Mouse (Mus musculus) T-helper 1 cell (primary cell): ENCODE measurements around the gene Ptpn3.

Experiments
- in situ Hi-C: fragments of 300-600 bp; cut with MboI, MseI; formaldehyde crosslinking; loops from one replicate; pipeline ENCODE4 v1.15.1; 2025; ENCODE audit warnings: high pct_unique_total_duplicates

Ptpn3 gene

DNA sequence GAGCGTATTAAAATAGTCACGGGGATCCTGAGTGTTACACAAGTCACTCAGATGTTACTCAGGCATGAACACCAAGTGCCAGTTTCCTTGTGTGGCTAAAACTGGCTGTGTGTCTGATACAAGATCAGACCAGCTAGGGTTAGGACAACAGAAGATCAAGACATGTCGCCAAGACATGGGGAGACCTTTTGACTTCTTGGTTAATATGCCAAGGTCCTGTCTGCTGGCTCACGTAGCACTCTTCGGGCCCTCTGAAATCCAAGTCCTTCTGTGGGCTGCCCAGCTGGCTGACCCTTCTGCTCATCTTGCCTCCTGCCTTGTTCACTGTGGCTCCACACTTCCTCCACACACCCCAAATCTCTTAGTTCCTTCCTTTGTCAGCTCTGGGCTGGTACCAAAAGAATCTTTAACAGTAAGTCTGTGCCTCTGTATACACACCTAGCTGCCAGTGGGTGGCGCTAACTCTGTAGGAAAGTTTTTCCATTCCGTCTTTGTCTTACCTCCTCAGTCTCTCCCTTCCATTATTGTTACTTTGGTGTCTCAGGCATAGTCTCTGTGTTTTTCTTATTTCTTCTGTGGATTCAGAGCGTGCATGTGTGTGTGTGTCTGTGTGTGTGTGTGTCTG, 38.5 kb downstream of the Ptpn3 start:
- in situ Hi-C loops, result no loop called here

DNA sequence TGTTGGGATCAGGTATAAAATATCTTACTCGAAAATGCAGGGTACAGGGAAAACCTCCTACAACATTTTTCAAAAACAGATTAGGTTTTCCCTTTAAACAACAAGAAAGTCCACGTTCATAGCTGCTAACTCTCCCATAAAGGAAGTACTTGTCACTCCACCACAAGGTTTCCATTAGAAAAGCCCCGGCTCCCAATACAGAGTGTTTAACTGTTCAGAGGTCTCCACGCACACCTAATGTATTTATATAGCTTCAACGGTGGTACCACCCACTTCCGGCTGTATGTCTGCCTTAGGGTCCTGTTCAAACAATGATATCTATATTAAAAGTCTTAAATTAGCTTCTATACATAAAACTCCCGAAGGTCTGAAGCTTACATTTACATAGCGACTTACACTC, 39.2 kb downstream of the Ptpn3 start:
- in situ Hi-C loops, result no loop called here

DNA sequence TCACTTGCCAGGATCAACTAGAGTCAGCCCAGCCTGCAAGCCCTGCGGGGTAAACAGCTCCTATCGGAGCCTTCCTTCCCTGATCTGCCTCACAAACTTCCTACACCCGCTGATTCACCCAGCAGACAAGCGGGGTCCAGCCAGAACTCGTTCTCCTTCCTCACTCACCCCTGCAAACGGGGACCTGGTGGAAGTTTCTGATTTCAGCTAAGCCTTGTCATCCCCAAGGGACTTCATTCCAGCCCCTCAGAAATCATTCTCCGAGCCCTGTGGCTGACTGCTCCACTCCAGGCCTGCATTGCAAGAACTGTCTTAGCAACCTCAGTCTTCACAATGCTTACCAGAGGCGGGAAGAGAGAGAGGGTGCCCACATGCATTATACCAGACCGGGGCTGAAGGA, 39.8 kb downstream of the Ptpn3 start:
- in situ Hi-C loops, result no loop called here

DNA sequence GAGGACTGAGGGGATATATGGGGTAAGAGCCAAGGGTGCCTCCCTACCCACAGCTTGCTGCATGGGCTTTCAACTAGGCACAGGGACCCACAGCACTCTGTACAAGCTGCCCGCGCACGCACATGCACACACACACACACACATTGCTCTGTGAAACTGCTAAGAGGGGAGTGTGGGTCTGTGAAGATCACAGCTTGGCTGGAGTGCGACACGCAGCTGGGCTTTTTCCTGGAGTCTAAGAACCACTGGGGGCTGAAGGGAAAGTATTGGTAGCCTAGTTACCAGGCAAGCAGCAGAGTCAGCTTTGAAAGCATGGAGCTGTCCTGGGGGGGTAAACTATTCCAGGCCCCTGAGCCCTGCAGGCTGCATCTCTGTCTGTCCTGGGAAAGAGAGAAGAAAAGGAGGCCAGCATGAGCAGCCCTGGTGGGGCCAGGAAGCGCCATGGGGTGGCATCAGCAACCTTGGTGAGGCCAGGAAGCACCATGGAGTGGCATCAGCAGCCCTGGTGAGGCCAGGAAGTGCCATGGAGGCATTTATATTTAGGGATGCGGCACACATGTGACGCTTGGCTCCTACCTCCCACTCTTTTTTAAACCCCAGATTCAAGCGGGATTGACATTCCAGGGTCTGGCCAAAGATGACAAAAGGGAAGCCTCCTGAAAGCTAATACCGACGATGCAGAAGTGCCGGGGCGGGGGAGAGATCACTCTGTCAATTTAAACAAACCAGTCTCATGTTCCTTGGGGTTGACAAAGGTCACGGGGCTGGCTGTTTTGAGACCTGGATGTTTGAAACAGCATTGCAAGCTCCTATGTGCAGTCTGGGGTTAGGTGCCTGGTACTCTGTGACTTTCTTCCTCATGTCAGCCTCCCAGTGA, 43.2 kb downstream of the Ptpn3 start:
- in situ Hi-C loops, result no loop called here

DNA sequence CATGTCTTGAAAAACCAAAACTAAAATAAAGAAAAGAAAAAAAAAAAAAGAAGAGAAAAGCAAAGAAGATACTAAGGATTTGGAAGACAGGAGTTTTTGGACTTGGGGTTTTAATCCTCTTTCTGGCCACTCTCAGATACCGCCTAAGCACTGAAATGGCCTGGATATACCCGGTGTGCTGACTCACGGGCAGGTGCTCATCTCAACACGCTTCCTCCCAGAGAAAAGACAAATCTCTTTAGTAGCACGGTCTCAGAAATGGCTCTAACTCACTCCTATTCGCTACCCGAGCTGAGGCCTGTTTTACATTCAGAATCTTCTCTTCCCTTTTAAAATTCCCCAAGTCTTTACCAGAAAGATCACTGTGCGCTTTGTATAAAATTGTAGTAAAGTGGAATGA, 44.2 kb downstream of the Ptpn3 start:
- in situ Hi-C loops, result no loop called here

DNA sequence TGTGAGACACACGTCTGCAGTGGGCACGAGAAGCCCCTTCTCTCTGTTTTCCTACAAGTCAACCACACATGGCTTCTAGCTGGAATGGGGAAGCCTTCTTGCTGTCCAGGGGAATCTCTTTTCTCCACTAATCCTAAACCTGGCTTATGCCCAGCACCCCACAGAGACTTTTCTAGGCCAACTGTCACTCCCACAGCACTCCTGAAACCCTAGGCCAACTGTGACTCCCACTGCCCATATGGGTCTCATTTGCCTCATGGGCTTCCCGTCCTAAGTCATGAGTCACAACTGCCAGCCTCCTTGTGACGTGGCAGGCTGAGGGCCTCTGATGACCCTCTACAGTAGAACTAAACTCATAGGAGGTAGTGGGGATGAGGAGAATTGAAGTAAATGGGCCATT, 44.9 kb downstream of the Ptpn3 start:
- in situ Hi-C loops, result no loop called here

DNA sequence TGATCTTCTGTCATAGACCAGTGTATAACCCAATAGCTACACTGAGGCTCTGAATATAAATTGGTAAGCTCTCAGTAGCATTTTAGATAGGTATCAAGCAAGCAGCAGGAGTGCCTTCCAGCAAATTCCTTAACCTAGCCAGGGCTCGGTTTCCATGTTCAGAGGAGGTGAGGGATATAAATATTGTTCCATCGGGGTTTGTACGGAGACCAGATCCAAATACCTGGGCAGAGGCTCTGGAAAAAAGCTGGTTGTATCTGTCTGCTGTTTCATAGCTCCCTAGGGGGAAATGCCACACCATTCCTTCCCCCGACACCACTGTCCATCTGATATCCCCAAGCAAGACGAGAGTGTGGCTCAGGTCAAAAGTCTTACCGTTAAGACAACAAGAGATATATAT, 47.2 kb downstream of the Ptpn3 start:
- in situ Hi-C loops, result no loop called here

DNA sequence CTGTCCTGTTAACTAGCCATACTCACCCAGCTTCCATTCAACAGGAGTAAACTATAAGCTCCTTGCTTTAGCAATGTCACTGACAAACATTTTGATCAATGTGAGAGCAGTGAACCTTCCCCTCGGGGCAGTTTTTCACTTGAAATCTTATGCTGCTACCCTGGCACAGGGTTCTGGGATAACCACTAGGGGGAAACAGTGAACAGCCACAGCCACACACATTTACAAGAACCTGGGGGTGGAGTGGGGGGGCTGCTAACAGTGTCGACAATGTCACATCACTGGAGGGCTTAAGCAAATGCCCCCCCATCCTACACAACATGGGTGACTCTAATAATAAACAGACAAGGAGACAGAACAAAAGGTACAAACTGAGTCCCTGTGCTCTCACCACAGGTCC, 51.0 kb downstream of the Ptpn3 start:
- in situ Hi-C loops, result no loop called here

DNA sequence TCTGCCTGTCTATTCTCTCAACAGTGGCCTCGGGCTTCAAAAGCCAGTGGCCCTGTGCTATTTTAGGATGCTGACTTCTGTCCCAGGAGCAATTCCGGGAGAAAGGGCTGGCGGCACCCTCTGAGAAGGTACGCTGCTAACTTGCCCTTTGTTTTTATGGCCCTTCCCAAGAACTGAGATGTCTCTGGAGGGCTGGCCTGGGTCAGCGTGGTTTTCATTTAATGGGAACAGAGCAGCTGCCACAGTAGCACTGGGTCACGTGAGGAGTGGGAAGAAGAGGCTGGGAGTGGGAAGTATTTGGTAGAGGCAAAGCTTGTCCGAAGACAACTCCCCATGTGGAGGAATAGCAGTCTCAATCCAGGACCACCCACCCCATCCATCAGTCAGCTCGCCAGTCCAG, 52.5 kb downstream of the Ptpn3 start:
- in situ Hi-C loops, result loop anchor here (10.0 kb wide), 1 partner anchor 236 kb away; no protein-coding TSS in a partner anchor

DNA sequence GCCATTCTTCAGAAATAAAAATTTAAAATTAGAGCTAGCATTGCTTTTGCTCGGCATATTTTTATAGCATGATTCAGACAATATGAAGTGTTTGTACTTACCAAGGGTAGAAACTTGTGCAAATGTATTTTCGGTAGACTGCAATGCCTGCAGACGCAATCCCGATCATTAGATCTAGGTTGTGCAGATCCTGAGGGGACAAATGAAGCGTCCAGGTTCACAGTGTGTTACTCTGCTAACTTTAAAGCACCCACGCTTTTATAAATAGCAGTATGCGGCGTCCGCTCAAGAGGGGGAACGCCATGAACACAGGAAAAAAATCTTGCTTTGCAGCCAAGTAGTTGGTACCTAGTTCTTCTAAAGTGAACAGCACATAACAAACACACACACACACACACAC, 56.8 kb downstream of the Ptpn3 start:
- in situ Hi-C loops, result loop anchor here (10.0 kb wide), 1 partner anchor 240 kb away; no protein-coding TSS in a partner anchor

DNA sequence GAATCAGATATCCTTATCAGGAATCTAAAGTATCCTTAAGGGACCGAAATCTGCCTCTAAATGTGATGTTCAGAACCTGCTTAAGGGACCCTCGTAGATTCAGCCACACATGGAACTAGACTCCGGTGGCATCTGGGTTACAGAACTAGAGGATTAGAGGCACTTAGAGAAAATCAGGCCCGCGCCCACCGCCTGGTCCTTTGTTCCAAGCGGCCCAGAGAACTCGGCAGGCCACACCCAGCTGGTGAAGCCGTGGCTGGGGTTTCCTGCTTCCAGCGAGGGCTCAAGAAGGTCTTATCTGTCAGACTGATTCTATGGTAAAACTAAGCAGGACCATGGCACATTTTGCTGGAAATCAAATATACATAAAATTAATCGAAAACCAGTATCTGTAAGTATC, 58.3 kb downstream of the Ptpn3 start:
- in situ Hi-C loops, result loop anchor here (10.0 kb wide), 1 partner anchor 241 kb away; no protein-coding TSS in a partner anchor

DNA sequence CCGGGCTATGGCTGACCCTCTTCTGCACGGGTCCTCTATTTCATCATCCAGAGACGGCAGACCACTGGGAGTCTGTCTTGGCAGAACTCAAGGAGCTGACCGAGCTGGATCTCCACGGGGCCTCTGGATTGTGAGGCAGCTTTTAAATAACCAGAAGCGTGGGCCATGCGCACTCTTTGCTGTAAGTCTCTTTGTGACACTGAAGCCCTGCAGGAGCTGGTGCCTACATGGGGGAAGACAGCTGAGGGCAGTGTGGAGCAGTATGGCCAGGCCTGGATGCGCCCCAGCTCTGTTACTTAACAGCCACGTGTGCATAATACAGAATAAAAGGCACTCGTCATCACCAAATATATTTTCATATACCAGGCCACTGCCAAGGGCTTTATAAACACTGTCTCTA, 60.7 kb downstream of the Ptpn3 start:
- in situ Hi-C loops, result loop anchor here (10.0 kb wide), 1 partner anchor 244 kb away; no protein-coding TSS in a partner anchor

DNA sequence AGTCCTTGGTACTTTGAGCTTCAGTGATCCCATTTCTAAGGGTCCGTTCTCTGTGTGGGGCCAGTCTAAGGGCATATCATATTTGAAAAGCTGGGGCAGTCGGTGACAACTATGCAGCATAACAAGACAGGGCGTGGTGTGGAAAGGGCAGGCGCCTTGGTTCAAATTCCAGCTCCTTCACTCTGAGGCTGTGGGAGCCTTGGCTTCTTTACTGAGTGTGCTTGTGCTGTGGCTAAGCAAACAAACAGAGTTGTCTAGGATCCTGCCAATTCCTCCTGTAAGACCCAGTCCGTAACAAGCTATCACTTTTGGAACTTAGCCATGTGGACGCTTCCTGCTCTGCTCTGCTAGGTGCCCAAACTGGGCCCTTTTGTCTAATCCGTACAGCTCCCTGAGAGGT, 61.5 kb downstream of the Ptpn3 start:
- in situ Hi-C loops, result loop anchor here (10.0 kb wide), 1 partner anchor 245 kb away; no protein-coding TSS in a partner anchor

DNA sequence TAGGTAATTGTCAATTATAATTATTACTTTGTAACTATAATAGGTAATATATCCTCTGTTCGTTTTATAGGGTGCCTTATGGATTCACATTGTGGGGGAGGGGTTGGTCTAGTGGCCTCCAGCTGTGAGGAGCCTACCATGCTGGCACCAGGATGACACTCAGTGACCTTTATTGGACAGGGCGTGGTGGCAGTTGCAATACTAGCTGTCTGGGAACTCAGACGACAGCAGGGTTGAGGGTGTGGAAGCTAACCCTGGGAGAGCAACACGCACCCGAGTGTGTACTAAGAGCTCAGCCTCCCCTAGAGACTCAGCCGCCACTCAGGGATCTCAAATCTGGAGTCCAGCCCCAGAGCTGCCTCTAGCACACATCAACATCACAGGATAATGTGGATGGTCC, 62.5 kb downstream of the Ptpn3 start:
- in situ Hi-C loops, result no loop called here

DNA sequence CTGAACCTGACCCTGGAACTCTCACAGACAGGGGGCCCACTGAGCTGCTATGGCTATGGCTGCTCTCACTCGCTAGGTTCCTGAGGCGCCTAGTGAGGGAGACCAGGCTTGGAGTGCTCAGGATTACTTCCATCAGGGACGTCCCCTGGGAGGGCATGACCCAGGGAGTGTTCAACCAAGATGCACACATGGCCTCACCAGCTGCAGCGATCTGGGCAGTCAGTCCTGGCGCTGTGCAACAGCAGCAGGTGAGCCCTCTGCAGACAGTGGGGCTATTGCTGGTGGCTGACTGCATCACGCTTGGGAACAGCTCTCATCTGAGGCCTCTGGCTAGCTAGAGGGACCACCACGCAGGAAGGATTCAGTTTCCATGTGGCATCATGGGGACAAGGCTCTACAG, 63.5 kb downstream of the Ptpn3 start:
- in situ Hi-C loops, result no loop called here

DNA sequence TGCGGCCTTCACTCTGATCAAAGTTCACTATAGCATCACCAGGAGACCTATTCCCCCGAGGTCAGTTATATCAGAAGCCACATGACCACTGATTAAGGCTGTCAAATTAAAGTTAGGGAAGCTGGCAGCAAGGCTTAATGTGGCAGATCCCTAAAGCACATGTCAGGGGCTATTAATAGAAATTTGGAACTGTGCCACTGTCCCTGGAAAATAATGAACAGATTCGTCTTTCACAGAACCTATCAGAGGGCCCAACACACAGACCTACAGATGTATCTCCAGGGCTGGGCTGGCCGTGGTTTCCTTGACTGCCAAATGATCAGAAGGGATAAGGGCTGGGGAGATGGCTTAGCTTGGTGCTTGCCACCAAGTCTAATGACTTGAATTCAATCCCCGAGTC, 65.1 kb downstream of the Ptpn3 start:
- in situ Hi-C loops, result no loop called here

DNA sequence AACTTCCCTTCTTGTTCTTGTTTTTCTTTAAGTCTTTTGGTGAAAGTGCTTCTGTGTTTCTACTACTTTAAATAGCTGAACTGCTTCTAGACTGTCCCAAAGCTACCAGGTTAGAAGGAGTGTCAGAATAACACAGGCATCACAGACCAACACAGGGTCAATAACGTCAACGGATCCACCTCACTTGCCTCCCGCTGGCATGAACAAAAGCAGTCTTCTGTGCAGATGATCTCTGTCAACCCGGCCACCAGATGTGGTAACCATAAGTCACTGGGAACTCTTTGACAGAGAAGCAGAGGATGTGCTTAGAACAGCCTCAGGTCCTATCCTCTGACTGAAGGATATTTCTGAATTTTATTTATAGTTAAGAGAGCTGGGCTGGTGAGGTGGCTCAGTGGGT, 65.9 kb downstream of the Ptpn3 start:
- in situ Hi-C loops, result no loop called here

DNA sequence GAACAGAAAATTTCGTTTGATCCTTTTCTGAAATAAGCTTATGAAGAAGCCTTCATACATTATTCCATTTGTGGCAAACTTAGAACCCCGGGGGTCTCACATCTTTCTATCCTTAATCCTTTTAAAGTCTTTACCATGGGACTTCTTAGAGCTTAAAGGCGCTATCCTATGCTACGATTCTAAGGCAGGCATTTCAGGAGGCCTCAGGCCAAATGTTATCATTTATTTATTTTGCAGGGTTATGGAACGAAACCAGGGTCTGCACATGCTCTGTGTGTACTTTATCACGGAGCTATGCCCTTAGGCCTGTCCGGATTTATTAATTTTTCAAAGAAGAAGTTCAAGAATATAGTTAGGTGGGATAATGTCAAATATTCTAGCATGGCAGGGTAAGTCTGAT, 67.3 kb downstream of the Ptpn3 start:
- in situ Hi-C loops, result no loop called here

DNA sequence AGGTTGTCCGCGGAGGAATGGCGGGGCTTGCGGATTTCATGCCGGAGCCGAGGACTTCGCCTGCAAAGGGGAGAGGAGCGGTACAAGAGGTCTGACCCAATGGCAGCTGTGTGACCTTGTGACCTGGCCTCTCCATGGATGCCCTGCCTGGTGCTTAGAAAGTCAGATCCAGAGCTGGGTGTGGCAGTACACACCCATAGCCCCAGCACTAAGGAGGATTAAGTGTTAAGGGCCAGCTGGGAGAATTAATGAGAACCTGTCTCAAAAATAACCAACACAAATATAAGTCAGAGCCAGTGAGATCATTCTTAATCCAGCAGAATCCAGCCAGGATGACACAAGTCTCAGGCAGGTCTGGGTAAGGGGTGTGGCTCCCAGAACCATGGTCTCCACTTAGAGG, 69.2 kb downstream of the Ptpn3 start:
- in situ Hi-C loops, result no loop called here

DNA sequence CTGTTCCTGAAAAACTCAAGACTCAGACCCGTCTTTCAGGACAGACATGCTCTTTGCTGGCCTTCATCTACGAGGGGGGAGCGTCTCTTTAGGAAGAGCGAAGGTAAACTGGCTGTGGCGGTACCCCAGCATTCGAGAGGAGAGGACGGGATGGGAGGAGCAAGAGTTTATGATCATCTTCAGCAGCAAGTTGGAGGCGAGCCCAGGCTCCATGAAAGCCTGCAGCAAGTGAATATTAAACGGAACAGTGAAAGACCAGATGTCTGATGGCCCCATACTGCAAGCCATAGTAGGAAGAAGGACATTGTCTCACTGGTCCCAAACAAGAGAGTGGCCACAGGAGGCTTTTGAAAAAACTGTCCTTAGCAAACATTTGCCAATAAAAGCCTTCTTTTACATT, 70.3 kb downstream of the Ptpn3 start:
- in situ Hi-C loops, result no loop called here

DNA sequence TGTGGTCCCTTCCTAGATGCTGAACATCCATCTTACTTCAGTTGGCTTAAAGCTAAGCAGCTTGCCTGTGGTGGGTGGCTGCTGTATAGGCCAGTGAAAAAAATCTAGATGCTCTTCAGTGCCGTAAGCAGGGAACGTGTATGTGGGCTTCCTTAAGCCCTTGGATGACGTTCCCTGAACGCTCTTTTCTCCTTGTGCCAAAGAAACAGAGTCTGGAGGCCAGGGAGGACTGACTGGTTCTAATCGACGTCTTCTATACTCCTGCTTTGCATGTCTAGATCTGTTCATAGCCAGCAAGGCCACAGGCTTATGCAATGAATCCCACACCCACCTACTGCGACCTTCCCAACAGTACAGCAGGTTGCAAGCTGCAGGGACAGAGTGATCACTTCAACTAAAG, 71.3 kb downstream of the Ptpn3 start:
- in situ Hi-C loops, result no loop called here

DNA sequence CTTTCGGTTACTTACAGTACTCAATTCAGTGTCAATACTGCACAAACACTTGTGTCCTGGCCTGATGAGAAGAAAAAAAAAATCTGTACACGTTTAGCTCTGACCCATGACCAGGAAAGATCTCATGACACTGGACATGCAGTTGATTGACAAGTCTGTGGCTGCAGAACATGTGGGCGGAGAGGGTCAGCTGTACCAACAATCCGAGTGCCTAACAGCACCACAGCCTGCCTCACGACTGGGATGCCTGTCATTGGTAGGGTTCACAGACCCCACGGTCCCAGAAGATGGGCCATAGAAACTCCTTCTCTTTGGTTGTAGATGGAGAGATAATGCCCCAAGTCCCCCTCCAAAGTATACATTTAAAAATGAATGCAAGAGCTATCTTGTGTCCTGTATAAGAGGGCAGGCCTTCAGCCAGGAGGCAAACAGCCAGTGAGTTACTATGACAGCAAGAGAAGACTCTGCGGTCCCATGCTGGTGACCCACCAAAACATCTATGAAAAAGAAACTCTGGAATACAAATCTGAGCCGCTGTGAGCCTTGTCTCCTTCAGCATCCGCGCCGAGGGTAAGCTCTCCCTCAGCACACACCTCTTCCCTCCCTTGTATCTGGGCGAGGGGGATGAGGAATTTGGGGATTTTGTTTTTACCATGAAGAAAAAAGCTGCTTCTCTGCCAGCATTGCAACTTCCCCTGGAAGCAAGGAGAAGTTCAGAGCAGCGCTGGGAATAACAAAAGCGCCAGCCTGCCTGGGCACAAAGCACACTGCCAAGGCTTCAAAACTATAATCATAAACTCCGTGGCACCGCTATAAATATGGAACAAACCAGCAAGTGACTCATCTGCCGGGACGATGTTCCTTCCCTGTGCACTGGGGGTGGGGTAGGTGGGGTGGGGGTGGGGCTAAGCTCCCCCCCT, 72.8 kb downstream of the Ptpn3 start:
- in situ Hi-C loops, result no loop called here
